Mouse (Mus musculus): ENCODE data around the gene Cacnb1.

Cacnb1 gene

DNA sequence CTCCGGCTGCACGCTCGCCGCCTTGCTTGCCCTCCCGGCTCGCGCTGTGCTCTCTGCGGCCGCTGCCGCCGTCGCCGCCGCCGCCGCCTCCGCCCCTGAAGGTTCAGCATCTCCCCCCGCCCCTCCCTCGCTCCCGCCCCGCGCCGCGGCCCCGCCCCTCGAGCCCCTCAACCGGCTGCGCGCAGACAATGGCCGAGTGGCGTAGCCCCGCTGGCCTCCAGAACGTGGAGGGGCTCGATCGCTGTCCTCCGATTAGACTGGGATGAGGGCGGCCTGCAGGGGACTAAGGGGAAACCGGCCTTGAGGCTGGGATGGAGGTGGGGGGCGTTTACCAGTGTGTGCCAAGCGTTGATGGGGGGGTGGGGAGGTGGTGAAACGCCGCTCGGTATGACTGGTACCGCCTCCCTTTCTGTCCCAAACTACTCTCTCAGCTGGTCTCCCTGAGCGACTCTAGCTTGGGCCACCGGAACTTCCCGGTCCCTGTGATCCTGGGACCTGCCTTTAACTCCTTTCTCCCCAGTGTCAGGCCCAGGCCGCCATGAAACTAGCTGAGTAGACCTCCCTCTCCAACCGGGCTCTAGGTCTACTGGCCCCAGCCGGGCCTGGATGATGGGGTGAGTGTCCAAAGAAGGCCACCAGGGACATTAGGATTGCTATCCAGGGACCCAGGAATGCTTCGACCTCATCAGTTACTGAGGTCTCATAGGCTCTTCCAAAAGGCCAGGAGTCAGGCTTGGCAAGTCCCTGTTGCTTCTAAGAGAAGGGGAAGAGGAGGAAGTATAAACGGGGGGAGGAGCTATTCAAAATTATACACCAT, at the start of gene Cacnb1:
Cacnb1 (minus strand) TSS at position 480 of the 817 bp plus-strand sequence.
- DNase-seq: peak; percentile 55

DNA sequence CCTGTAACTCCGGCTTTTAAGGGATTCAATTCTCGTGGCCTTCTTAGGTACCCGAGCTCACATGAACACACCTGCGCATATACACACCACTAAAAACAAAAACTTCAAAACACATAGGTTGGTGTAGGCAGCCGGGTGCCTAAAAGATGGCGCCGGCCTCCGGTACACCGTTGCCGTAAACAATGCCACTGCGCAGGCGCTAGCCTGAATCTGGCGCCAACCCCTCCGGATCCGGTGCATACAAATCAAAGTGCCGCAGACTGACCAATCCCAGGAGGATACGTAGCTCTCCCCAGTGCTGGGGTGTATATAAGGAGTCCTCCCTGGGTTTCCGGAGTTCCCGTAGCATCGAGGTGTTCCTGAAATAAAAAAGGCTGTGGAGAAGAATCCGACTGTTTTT, 44.4 kb upstream of the Cacnb1 start:
- DNase-seq: no peak

DNA sequence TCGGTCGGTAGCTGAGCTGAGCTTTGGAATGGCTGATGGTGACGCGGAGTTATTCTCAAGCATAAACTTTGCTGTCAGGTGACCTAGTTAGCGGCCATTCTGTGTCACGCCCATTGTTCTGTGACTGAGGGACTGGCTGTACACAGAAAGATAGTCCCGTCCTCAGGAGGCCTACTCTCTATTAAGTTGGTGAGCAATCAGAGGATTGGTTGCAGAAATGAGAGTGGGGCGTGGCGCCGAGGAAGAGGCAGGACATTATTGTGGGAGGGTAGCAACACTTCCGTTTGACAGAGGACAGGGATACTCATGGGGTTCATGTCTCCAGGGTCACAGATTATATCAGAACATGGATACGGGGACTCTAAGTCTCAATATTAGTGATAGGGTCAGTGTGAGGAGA, 43.4 kb upstream of the Cacnb1 start:
- no peak for DNase-seq

DNA sequence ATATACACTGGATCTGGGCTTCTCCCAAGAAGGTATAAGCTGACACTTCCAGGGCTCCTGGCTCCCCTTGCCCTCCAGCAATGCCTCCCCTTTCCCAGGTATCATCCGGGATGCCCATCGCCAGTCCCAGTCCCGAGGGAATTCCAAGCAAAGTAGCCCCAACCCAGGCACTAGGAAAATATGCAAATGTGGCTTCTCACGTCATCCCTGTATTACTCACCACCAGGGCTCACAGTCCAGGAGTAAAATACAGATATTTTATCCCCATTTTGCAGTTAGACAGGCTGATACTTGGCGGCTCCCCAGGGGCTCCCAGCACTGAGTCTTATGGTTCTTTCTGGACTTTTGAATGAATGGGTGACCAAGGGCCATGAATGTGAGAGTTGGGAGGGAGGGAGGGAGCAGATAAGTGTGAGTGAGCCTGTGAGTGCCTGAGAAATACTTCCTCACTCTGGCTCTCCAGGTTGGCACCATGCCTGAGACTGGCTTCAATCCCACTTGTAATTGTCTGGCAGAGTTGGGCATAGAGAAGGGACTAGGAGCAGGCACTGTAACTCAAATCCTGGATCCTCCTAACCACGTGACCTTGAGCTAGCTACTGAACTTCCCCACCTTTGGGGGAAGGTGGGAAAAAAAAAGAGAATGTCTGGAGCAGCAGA, 39.2 kb upstream of the Cacnb1 start:
- DNase-seq: peak; percentile 38

DNA sequence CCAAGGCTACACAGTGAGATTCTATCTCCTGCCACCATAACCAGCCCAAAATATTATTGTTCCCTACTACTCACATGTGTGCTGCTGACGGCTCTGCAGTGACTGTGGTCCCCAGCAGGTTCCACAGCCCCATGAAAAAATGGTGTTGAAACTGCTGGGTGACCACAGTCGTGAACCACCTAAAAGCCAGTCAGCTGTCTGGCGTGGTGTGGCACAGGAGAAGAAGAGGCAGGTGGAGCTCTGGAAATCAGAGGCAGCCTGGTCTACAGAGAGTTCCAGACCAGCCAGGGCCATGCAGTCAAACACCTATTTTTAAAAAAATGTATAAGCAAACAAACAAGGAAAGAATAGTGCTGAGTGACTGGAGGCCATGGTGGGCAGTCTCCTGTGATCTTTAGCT, 38.6 kb upstream of the Cacnb1 start:
- no peak for DNase-seq

DNA sequence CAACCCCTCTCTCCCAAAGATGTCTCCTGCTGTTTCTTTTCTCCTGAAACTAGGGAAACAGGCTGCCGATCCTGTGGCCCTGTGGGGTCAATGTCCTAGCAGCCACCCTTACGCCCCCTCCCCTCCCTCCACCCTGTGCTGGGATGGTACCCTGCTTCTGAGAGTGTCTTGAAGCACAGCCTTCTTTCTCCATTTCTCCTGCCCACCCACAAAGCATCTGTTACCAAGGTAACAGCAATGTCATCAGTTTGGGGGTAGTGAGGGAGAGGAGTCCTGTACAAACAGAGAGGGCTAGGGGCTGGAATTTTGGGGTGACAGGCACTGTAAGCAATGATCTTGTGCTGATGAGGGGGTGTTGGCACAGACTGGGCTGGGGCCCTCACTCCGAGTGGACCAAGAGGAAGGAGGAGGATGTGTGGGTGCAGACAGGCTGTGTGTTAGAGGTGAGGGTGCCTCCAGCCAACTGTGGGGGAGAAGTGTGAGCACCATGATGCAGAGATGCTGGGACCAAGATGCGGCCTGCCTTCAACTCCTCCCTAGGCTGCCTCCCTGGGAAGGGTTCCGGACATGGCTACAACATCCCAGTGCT, 37.4 kb upstream of the Cacnb1 start:
- DNase-seq: no peak

DNA sequence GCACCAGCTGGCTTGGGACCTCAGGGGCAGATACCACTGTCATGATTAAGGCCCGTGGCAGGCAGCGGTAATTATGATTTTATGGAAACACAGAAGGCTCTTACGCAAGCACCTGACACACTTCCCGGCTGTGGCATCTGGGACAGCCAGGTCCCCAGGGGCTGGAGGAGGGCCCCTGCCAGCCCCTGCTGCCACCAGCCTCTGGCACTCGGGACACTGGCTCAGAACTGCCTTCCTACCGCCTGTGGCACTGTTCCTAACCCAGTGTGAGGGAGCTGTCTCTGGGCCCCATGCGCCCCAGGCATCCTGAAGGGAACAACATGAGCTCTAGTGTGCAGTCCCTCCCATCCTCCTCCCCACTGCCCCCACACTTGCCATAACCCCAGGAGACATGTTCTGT, 36.8 kb upstream of the Cacnb1 start:
- DNase-seq: no peak

DNA sequence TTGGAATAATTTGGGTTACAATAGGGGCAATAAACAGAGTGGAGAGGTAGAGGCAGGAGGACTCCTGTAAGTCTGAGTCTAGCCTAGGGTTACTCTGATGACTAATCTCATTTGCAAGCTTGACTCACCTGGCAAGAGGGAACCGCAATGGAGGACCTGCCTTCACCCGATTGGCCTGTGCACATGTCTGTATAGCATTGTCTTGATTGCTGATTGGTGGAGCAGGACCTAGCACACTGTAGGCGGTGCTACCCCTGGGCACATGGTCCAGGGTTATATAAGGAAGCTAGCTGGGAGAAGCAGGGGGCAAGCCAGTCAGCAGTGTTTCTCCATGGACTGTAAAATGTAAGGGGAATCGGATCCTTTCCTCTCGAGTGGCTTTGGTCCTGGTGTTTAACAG, 35.2 kb upstream of the Cacnb1 start:
- no peak for DNase-seq

DNA sequence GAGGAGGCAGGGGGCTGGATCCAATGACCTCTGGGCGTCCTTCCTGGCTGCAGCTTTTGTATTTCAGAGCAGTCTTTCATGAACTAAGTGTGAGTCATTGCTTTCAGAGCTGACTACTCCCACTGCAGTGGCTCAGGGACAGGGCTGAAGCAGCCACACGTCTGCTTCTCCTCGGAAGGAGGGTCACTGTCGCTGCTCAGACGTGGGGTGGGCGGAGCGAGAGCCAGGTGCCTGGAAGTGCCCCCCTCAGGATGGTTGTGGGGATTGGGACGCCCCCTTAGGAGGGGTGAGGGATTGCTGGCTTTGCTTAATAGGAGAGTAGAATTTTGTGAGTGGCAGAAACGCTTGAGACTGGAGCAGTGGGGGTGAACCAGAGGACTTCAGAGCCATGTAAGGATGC, 34.6 kb upstream of the Cacnb1 start:
- no peak for DNase-seq

DNA sequence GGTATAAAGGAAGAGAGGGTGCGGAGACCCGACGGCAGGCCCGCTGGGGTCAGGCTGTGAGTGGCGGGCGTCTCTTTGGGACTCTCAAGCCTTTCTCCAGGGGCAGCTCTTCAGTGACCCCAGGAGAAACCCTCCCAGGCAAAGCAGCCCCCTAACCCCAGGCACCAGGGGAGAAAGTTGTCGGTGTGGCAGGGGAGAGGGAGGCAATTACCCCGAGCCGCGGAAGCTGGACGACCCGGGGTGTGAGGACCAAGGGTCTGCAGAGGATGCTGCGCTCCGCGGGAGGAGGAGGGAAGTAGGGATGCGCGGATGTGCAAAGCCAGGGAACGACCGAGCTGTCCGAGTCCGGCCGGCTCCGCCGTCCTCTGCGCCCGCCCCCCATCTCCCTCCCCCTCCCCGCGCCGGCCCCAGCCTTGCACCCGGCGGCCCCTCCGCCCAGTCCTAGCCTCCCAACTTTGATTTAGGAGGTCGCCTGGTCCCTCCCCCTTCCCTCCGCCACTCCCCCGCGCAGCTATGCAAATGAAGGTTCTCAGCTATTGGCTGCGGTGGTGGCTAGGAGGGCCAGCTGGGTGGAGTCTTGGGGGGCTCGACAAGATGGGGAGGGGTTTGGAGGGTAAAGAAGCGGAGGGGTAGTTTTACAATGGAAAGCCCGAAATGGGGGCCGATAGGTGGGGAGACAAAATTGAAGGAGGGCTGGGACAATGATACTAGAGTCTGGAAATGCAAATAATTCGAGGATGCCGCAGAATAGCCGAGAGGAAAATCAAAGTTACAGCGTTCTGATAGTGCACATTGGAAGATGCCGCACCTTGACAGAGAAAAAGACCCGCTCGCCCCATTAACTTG, 30.4 kb upstream of the Cacnb1 start, which contains the start of gene Stac2:
Stac2 (minus strand) TSS at position 474 of the 846 bp plus-strand sequence.
- peak; percentile 70 for DNase-seq

DNA sequence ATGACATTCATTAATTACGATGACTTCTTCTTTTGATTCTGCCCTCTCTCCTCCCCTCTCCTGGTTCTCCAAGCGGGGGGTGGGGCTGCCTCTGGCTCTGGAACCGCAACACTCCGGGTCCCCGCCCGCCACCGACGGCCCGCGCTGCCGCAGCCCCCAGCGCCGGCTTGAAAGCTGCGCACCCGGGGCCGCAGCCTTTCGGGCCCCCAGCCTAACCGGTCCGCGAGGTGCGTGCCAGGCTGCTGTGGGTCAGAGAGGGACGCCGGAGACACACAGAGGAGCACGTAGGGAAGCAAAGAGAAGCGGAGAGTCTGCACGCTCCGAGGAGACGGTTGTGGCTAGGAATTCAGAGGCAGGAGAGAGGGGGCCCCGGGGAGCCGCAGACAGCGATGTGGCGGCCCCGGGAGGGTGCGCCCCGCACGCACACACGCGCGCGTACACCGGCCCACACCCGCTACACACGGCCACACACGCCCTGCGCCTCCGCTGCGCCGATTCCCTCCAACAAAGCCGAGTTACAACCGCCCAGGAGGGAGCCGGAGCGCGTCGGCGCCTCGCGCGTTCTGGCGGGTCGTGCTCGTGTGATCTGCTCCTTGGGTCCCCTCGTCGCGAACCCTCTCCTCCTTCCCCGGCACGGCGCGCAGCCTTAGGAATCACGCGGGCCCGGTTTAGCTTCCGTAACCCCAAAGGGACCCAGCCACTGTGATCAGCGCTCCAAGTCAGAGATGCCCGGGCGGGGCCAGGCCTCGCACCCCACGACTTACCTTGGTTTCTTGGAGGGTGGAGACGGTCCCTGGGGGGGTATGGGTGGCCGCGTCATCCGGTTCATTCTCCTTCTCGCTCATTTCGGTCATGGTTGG, 29.5 kb upstream of the Cacnb1 start:
- peak; percentile 39 for DNase-seq

DNA sequence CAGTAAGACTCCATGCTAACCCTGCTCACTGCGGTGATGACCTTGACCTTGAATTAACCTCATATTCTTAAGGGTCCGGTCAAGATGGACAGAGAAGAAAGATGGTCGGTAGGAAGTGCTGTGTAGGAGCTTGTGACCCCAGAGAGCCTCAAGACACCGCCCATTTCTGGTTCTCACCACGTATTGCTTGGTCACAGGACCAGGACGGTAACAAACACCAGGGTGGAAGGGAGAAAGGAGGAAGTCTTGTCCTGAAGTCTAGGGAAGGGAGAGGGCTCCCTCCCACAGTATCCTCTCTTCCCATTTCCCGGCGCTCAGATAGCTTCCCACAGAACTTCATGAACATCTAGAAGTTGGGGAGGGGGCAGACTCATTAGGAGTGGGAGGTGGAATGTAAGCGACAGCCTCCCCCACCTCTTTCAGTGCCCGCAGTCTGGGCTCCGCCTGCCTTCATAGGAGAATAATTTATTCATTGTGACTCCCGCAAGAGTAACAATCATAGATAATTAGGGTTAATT, 28.8 kb upstream of the Cacnb1 start:
- no peak for DNase-seq

DNA sequence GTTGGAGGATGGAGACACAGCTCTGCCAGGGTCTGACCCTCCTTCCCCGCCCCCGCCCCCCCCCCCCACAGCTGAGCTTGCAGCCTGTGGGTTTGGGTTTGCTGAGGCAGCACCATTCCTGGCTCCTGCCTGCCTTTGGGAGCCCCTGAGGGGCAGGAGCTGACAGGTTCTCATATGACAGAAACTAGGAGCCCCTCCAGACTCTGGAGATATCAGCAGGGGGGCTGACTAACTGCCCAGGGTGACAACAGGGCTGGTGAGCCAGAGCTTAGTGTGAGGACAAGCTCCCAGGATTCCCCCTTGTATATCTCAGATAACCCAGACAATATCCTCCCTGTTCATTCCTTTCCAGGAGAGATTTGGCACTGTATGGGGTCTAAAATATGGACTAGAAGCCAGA, 28.1 kb upstream of the Cacnb1 start:
- DNase-seq: no peak

DNA sequence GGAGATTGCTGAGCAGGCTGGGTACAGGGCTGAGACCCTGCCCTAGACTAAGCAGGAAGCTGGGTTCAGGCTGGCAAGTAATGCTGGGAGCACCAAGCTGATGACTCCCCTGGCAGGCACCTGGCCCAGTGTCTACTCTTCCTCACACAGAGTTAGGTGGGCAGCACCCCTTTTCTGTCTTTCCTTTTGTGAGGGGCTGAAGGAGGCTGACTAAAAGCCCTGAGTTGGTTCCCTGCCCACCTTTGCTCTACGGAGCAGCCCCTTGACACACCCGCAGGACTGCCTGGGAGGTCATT, 27.6 kb upstream of the Cacnb1 start:
- DNase-seq: no peak

DNA sequence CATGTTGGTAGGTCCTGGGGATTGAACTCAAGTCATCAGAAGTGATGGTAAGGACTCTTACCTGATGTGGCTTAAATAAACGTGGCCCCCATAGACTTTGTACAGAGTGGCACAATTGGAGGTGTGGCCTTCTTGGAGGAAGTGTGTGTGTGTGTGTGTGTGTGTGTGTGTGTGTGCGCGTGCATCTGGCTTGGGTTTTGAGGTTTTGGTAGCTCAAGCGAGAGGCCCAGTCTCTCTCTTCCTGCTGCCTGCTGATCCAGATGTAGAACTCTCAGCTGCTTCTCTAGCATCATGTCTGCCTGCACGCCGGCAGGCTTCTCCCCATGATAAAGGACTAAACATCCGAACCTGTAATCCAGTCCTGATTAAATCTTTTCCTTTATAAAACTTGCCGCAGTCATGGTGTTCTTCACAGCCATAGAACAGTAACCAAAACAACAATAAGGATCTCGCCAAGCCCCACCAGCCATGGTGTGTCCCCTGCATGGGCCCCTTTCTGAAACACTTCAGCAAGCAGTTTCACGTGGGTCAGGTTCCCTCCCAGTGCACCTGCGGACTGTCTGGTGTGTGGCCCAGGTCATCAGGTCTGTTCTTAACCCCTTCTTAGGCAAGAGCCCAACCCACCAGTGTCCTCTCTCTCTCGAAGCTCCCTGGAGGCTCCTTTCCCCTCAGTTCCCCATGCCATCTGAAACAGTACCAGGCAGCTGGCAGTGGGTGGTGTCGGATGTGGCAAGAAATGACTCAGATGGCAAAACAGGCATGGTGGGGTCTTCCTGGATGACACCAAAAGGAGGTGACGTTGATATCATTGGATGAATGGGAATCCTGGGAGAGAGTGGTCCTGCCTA, 27.1 kb upstream of the Cacnb1 start:
- DNase-seq: no peak

DNA sequence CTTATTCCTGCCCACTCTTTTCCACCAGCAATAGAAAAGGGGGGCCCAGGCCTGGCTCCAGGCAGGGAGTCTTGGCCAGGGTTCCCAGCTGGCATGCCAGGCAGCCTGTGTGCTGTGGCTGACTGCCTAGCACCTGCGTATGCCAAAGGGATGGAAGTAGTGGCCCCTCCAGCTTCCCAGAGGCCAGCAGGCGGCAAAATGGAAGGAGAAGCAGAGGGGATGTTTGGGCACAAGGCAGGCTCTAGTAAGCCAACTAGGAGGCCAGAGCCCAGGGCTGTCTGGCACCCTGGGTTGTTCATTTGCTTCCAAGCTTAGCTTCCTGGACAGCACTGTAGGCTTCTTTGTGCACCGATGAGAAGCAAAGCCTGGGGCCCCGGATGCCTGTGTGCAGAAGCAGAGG, 24.9 kb upstream of the Cacnb1 start:
- DNase-seq: peak; percentile 84

DNA sequence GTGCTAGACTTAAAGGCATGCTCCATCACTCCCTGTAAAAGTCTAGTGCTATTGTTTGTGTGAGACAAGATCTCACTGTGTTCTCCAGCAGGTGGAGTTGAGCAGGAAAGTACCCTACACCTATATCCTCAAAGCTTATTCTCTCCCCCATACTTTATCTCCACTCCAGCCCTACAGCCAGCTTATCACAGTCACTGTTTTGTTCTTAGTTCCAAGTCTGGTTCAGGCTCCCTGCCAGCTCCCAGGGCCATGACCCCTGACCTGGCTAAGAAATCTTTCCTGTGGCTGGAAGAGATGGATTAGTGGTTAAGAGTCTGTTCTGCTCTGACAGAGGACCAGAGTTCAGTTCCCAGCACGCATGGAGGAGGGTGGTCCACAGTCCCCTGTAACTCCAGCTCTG, 23.6 kb upstream of the Cacnb1 start:
- no peak for DNase-seq

DNA sequence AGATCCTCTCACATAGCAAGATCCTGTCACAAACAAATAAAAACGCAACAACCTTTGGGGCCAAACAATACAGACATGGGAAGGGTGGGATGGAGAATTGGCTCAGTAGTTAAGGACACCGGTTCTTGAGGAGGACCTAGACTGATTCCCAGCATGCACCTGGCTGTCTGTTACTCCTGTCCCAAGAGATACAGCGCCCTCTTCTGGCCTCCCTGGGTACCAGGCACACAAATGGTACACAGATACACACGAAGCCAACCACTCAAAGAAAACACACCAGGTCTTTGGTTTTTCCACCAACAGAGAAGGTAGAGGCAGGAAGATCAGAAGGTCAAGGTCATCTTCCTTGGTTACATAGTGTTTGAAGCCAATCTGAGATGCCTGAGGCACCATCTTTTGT, 22.8 kb upstream of the Cacnb1 start:
- no peak for DNase-seq

DNA sequence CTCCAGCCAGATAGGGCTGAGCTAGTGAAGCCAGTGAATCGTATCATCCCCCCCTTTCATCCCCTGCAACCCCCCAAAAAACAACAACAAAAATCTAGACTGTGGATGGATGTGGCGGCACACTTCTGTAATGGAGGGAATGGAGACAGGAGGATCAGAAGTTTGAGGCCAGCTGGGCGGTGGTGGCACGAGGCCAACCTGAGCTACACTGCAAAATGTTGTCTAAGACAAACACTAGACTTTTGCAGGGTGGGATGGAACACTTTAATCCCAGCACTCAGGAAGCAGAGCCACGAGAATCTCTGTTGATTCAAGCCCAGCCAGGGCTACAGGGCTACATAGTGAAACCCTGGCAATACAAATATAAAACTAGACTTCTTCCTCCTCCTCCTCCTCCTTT, 21.2 kb upstream of the Cacnb1 start:
- peak; percentile 41 for DNase-seq

DNA sequence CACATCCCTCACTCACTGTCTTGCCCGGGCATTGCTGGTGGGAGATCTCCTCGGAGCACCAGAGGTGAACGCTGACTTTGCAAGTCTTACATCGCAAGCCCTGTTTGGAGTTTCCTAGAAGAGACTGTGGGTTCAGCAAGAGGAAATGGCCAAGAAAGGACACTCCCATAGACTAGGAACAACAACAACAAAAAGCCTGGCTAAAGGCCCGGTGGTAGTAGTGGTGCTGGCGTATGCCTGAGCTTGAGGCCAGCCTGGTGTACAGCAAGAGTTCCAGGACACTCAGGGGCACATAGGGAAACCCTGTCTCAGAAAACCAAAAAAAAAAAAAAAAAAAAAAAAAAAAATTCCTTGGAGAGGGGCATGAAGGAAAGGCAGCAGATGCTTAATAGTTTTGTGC, 19.9 kb upstream of the Cacnb1 start:
- no peak for DNase-seq

DNA sequence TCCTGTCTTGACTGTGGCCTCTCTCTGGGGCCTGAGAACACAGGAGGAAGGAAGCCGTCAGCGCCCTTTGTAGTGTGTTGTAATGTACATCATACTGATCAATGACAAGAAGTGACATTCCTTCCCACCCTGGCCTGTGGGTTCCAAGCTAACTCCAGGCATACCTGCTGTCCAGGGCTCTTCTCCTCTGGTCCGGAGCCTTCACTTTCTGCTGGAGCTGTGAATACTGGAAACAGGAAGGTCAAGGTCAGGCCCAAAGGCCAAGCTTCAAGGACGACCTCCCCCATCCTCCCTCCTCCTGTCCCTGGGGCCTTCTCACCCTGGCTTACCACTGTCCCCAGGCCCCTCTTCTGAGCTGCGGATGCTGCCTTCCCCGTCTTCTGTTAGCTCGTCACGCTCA, 18.1 kb upstream of the Cacnb1 start:
- no peak for DNase-seq

All from cerebellum, adult 8-10 months (tissue).